Mouse (Mus musculus) hindbrain, embryonic 13.5 days (tissue): ENCODE measurements around the gene Rpl36a. TPM values are rescaled to one million over a fixed set of nuclear protein-coding genes. Genes with fewer than 3 reads are reported as not detected.
A peak's percentile ranks its signal among the peaks of the same experiment; 100 is the strongest.
"Not testable (repeated sequence)": the region's sequence is repeated elsewhere in the genome, so short reads cannot be mapped to it uniquely, and the experiment has no call there.

ENCODE experiments used
- ATAC-seq: fragments of 200-750 bp; cut with Nextera tagmentation; 2 replicates; pipeline ENCODE4 v1.8.0; 2017; ENCODE audit warnings: moderate TSS enrichment; ENCODE audit not compliant: low FRiP score
- H3K27ac ChIP-seq: fragments of 300-500 bp; sonication (generic); 2 replicates; pipeline ENCODE4 v1.5.1; 2015; ENCODE audit warnings: inconsistent platforms, mild to moderate bottlenecking, moderate library complexity
- H3K27me3 ChIP-seq: fragments of 300-500 bp; sonication (generic); 2 replicates; pipeline ENCODE4 v1.6.1; 2015; ENCODE audit warnings: mild to moderate bottlenecking, inconsistent platforms
- H3K36me3 ChIP-seq: fragments of 300-500 bp; sonication (generic); 2 replicates; pipeline ENCODE4 v1.6.1; 2015; ENCODE audit warnings: mild to moderate bottlenecking, inconsistent platforms
- H3K4me1 ChIP-seq: fragments of 300-500 bp; sonication (generic); replicated peaks from 2 replicates; pipeline ENCODE4 v1.6.1; 2015; ENCODE audit warnings: inconsistent platforms
- H3K4me2 ChIP-seq: fragments of 300-500 bp; sonication (generic); 2 replicates; pipeline ENCODE4 v1.6.1; 2015; ENCODE audit warnings: inconsistent platforms, mild to moderate bottlenecking, moderate library complexity
- H3K4me3 ChIP-seq: fragments of 300-500 bp; sonication (generic); 2 replicates; pipeline ENCODE4 v1.5.1; 2015; ENCODE audit warnings: mild to moderate bottlenecking, inconsistent platforms
- H3K9ac ChIP-seq: fragments of 300-500 bp; sonication (generic); 2 replicates; pipeline ENCODE4 v1.6.1; 2015; ENCODE audit warnings: mild to moderate bottlenecking, inconsistent platforms
- H3K9me3 ChIP-seq: fragments of 300-500 bp; sonication (generic); 2 replicates; pipeline ENCODE4 v1.6.1; 2016; ENCODE audit warnings: inconsistent platforms
- WGBS: fragments of 180-500 bp; shearing (Covaris S2); methylation state at CpG from one replicate; pipeline ENCODE4 v1.1.7; 2015; 5-methylcytosine and 5-hydroxymethylcytosine counted together
- polyA plus RNA-seq: library from polyadenylated mRNA; unstranded; fragments of >200 nt; fragmentation: Nextera tagmentation; extraction: Ambion mirVana; gene quantifications from 2 replicates; pipeline ENCODE4 v1.2.1, GENCODE M21; 2015

Gene Rpl36a
- polyA plus RNA-seq, result 223 and 238 TPM in 2 replicates

DNA sequence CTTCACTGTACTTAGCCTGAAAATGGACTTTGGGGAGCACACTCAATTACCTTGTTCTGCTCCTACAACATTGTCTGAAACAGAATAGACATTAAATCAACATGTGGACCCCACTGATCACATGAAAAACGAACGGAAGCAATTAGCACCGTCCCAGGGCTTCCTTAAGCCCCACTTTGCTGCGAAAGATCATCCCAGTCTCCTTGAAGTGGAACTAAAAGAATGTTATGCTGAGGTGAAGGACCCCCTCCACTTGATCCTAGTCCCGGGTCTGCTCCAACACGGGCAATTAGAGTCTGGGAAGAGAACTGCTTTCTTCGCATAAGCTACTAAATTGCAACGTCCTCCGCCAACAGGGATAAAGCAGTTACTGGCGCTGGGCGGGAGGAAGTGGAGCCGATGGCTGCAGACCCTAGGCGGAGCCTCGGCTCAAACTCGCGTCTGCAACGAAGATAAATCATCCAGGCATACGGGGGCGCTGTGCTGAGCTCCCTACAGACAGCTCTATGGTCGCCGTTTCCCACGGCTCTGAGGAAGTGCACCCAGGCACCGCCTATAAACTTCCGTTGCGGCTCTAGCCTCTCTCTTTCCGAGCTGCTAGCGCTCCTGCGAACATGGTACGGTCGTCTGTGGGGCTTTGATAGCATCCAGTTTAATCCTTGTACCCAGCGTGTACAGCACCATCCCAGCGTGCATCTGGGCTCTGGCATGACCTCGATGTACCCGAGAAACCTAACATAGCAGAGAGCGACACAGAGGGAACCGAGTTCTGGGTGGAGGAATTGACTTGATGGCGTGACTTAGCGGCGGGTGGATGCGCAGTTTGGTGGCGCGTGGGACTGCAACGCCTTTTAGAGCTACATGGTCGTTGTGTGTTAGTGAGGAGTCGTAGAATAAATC, at the start of gene Rpl36a:
Gene Rpl36a (plus strand): TSS at position 552 of the 900 bp plus-strand sequence.
- ATAC-seq, result peak; percentile 98
- H3K27me3 ChIP-seq, result no peaks in the 10 kb centered on the region
- peak within 1 kb of the TSS; percentile 91 for H3K27ac ChIP-seq
- H3K4me1 ChIP-seq, result peaks cover 17% of the 10 kb centered on the region
- peak within 1 kb of the TSS; percentile 76 for H3K9ac ChIP-seq
- H3K9me3 ChIP-seq, result no peaks in the 10 kb centered on the region
- WGBS, result 17% methylated on average over 45 of the region's 45 CpGs
- peak within 1 kb of the TSS; percentile 62 for H3K4me2 ChIP-seq
- no peaks in the 10 kb centered on the region; the same call in none of the 2 replicates for H3K36me3 ChIP-seq
- peak within 1 kb of the TSS; percentile 52 for H3K4me3 ChIP-seq

DNA sequence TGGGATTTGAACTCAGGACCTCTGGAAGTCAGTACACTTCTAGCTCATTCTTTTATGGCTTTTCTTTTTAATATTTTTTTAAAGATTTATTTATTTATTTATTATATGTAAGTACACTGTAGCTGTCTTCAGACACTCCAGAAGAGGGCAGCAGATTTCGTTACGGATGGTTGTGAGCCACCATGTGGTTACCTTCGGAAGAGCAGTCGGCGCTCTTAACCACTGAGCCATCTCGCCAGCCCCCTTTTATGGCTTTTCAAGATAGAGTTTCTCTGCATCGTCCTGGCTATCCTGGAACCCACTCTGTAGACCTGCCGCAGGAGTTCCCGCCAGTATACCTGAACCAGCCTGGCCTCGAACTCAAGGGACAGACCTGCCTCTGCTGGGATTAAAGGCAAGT, 45.7 kb upstream of the Rpl36a start:
- not testable (repeated sequence) for H3K4me3 ChIP-seq, H3K4me2 ChIP-seq, H3K27ac ChIP-seq, H3K36me3 ChIP-seq, H3K4me1 ChIP-seq, H3K9ac ChIP-seq, ATAC-seq, H3K9me3 ChIP-seq, H3K27me3 ChIP-seq
- WGBS, result 92% methylated on average over 10 of the region's 10 CpGs

DNA sequence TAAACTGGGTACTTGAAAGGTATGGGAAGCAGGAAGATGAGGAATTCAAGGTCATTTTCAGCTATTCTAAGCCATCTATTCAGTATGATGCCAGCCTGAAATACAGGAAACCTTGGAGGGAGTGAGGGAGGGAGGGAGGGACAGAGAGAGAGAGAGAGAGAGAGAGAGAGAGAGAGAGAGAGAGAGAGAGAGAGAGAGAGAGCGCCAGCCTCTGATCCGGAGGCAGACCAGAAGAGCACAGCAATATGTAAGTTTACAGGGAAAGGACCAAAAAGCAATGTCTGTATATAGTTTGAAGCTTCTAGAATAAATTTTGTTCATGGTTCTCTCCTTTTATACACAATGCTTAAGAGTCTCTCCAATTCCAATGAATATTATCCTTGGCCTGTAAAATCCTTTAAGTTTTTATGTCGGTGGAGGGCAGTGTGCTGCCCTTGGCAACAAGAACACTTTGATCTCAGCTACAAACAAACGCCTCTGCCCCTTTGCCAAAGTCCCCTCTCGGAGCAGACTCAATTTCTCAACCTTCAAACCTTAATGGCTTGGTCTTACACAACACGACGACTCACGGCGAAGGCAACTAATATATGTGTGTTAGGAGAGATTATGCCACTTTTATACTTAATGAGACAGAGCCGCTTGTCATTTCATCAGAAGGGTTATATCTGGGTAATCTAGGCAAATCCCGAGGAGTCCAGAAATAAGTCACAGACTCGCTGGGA, 44.9 kb upstream of the Rpl36a start:
- ATAC-seq, result no peak; the same call in 1 of the 2 replicates
- Histone ChIP-seq H3K4me3 (peak overlapping the region; percentile 52), H3K4me2 (peak overlapping the region; percentile 64), H3K4me1 (no peaks in the 10 kb centered on the region), H3K36me3 (no peaks in the 10 kb centered on the region), H3K27ac (no peak overlapping the region), H3K9me3 (no peaks in the 10 kb centered on the region), H3K27me3 (no peaks in the 10 kb centered on the region), H3K9ac (peak overlapping the region; percentile 65)
- WGBS, result 23% methylated on average over 12 of the region's 12 CpGs

- Histone ChIP-seq H3K4me1 (no peaks in the 10 kb centered on the region), H3K4me2 (peak within 1 kb of the TSS; percentile 64), H3K27me3 (no peaks in the 10 kb centered on the region), H3K27ac (no peak within 1 kb of the TSS), H3K36me3 (no peaks in the 10 kb centered on the region), H3K9me3 (no peaks in the 10 kb centered on the region), H3K9ac (peak within 1 kb of the TSS; percentile 65), H3K4me3 (peak within 1 kb of the TSS; percentile 52)
- 16% methylated on average over 44 of the region's 61 CpGs for WGBS
- ATAC-seq, result peak; percentile 95
These were observed 44.1 kb upstream of the Rpl36a start, which contains the start of gene Timm8a1 for GRCm38 (mm10) chrX:134541145-134541954. Timm8a1 (minus strand) TSS chrX:134541865.

GRCm38 (mm10) chrX:134541955-134542308, 43.5 kb upstream of the Rpl36a start:
- Histone ChIP-seq H3K4me2 (peak overlapping the region; percentile 54), H3K36me3 (no peaks in the 10 kb centered on the region), H3K27ac (no peak overlapping the region), H3K27me3 (no peaks in the 10 kb centered on the region), H3K9ac (peak overlapping the region; percentile 58; the same call in 1 of the 2 replicates), H3K9me3 (no peaks in the 10 kb centered on the region), H3K4me1 (no peaks in the 10 kb centered on the region), H3K4me3 (peak overlapping the region; percentile 52)
- ATAC-seq, result no peak; the same call in 1 of the 2 replicates
- WGBS, result 15% methylated on average over 6 of the region's 6 CpGs

DNA sequence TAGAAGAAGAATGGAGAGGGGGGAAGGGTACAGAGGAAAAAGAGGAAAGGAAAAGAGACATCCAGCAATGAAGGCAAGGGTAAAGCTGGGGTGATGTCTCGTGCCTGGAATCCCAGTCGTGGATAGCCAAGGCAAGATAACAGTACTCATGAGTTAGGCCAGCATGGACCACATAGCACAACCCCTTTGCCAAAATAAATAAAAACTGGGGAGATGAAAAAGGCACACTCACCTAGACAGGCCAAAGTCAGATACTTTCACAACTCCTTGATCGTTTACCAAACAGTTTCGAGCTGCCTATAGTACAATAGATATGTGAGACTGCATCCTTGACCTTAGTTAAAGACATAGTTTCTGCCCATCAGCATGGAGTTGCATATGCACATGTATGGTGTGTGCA, 38.1 kb upstream of the Rpl36a start:
- H3K27ac ChIP-seq, result no peak overlapping the region
- WGBS, result 92% methylated on average over 4 of the region's 4 CpGs

DNA sequence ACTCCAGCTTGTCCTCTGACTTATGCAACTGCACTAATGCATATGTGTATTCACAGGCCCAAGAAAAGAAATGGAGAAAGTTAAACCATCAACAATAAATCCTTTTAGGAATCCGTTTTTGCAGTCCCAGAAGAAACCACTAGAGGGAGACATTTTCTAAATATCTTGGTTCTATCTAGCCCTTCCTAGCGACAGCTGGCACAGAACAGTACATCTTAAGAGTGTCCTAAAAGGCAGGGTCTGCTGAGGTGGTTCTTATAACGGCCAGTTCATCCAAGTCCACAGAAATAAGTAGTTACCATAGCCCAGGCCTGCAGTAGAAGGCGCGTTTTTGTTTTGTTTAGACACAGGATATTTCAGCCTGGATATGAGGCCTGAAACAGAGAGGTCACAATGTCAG, 34.6 kb upstream of the Rpl36a start:
- WGBS, result 18% methylated on average over 5 of the region's 5 CpGs
- ATAC-seq, result no peak
- H3K4me1 ChIP-seq, result no peaks in the 10 kb centered on the region

More for the DNA sequence above, 38.1 kb upstream of the Rpl36a start:
- no peak overlapping the region for H3K4me3 ChIP-seq
- no peaks in the 10 kb centered on the region for H3K27me3 ChIP-seq
- no peak overlapping the region for H3K9ac ChIP-seq
- no peak overlapping the region for H3K4me2 ChIP-seq
- no peaks in the 10 kb centered on the region for H3K36me3 ChIP-seq
- ATAC-seq, result no peak
- no peaks in the 10 kb centered on the region for H3K9me3 ChIP-seq
- H3K4me1 ChIP-seq, result no peaks in the 10 kb centered on the region

GRCm38 (mm10) chrX:134553326-134553725, 32.1 kb upstream of the Rpl36a start:
- ATAC-seq, result no peak

More for the DNA sequence above, 34.6 kb upstream of the Rpl36a start:
- Histone ChIP-seq H3K27ac (no peak overlapping the region), H3K36me3 (no peaks in the 10 kb centered on the region), H3K4me3 (no peak overlapping the region), H3K27me3 (no peaks in the 10 kb centered on the region), H3K9ac (no peak overlapping the region), H3K9me3 (no peaks in the 10 kb centered on the region), H3K4me2 (no peak overlapping the region)

DNA sequence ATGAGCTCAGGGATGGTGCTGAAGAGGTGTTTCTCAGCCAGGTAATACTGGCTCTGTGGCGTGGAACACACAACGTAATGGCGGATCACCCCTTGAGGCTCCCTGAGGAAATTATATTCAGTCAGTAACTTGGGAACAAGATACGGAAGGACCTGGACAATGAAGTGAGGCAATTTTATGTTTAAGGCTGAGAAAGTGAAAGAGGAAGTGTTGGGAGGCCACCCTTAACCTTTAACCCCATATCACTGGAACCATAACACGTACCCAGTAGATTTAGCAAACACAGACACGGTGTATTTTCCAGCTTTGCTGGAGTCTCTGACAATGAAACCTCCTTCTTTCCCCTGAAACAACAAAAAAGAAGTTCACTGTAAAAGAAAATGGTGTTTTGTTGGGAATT, 31.0 kb upstream of the Rpl36a start:
- Histone ChIP-seq H3K36me3 (no peaks in the 10 kb centered on the region), H3K9ac (no peak overlapping the region), H3K9me3 (no peaks in the 10 kb centered on the region), H3K27ac (no peak overlapping the region), H3K4me1 (no peaks in the 10 kb centered on the region), H3K4me2 (no peak overlapping the region), H3K4me3 (no peak overlapping the region), H3K27me3 (no peaks in the 10 kb centered on the region)
- 83% methylated on average over 6 of the region's 6 CpGs for WGBS
- ATAC-seq, result no peak

More at GRCm38 (mm10) chrX:134553326-134553725, 32.1 kb upstream of the Rpl36a start:
- Histone ChIP-seq H3K27me3 (no peaks in the 10 kb centered on the region), H3K4me1 (no peaks in the 10 kb centered on the region), H3K27ac (no peak overlapping the region), H3K9ac (no peak overlapping the region), H3K4me2 (no peak overlapping the region), H3K9me3 (no peaks in the 10 kb centered on the region), H3K4me3 (no peak overlapping the region), H3K36me3 (no peaks in the 10 kb centered on the region)
- 93% methylated on average over 4 of the region's 4 CpGs for WGBS

DNA sequence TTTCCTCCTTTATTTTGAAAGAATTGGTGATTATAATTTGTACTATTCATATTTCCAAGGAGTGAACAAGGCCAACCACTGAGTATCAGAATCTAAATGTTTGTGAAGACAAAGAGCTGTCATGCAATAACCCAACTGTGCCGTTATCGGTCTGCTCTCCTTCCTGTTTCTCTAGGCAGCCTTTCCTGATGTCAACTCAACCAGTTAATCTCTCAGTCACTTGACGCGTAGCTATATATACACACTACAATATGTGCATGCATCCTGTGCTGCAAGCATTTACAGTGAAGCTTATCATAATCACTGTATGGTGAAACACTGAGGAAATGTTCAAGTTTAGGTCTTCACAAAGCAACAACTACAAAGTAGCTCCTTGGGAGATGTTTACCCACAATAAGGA, 21.1 kb upstream of the Rpl36a start:
- H3K4me1 ChIP-seq, result no peaks in the 10 kb centered on the region
- no peak overlapping the region for H3K27ac ChIP-seq
- WGBS, result 89% methylated on average over 4 of the region's 4 CpGs
- H3K9me3 ChIP-seq, result no peaks in the 10 kb centered on the region
- no peaks in the 10 kb centered on the region for H3K27me3 ChIP-seq
- H3K9ac ChIP-seq, result no peak overlapping the region
- no peaks in the 10 kb centered on the region for H3K36me3 ChIP-seq
- no peak overlapping the region for H3K4me2 ChIP-seq
- H3K4me3 ChIP-seq, result no peak overlapping the region
- ATAC-seq, result no peak

- ATAC-seq, result no peak
These were observed 18.8 kb upstream of the Rpl36a start for GRCm38 (mm10) chrX:134566536-134567222.

More at GRCm38 (mm10) chrX:134566536-134567222, 18.8 kb upstream of the Rpl36a start:
- Histone ChIP-seq H3K9me3 (no peaks in the 10 kb centered on the region), H3K36me3 (no peaks in the 10 kb centered on the region), H3K27ac (no peak overlapping the region), H3K9ac (no peak overlapping the region), H3K4me3 (no peak overlapping the region), H3K4me2 (no peak overlapping the region), H3K4me1 (no peaks in the 10 kb centered on the region), H3K27me3 (no peaks in the 10 kb centered on the region)
- WGBS, result 85% methylated on average over 8 of the region's 8 CpGs
